Mouse (Mus musculus): ENCODE measurements at regions not wholly inside any gene's neighbourhood (a gene's known extent, or its start where the extent isn't known, plus 50 kb on each side); places are given as distances from the start of the nearest gene placed in this dataset.

DNA sequence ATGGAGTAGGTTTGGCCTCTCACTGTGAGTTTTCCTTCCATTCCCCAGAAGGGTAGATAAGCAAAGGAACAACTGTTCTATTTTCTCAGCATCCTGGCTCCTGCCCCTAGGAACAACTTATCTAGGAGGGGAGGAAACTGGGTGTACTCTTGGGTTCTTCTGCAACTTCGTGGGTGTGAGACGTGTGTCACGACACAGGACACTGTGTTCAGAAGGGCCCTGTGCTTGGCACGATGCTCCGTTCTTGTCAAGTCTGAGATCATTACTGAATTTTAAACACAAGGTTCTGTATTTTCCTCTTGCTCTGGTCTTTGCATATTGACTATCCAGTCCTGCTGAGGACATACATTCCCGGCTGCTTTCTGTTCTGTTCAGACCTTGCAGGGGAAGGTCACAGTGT lies 86.8 kb upstream of the Tmpo start:
- ChIA-PET POLR2A (no interaction called here), CTCF (interaction anchor here in 1 of 4 experiments (1.0 kb wide), 1 partner anchor 99 kb away, joined by 3 read pairs; no protein-coding TSS in a partner anchor)

DNA sequence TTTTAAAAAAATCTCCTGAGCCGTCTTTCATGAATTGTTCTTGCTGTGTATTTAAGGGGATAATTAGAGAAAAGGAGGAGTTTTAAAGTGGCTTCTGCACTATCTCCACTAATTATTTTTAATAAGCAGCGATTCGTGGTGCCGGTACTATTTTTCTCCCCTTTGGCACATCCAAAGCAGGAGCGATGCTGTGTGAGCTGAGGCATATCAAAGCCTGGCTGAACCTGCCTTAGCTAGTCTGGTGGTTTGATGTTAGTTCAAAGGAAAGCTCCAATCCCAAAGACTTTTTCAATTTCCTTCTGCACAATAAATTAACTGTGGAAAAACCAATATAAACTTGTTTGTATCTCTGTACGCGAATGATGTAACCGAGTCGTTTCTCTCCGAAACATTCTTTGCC lies 79.3 kb upstream of the Tmpo start:
- ChIA-PET CTCF (no interaction called here), POLR2A (interaction anchor here in 1 of 4 experiments (0.7 kb wide), 1 partner anchor 17 kb away, joined by 5 read pairs; no protein-coding TSS in a partner anchor)

DNA sequence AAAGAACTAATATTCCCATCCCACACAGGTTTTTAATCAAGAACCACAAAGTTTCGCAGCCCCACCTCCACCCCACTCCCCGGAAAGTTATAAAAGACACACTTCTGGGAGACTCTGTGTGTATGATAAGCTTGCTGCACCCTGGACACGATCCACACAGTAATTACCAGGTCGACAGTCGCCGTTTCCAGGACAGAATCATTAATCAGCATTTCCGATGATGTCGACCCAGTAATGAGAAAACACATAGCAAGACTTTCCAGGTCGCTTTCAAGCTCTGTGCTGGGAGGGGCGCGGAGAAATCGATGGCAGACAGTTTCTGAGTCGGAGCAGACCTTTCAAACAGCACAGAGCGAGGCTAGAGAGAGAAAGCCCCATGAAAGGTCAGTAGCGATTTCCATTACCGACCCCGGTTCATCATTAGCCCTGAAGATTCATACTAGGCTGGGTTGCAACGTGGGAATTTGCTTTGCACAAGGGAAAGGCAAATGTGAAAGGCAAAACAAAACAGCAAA lies 68.6 kb upstream of the Tmpo start:
- ChIA-PET POLR2A (no interaction called here), CTCF (no interaction called here)

DNA sequence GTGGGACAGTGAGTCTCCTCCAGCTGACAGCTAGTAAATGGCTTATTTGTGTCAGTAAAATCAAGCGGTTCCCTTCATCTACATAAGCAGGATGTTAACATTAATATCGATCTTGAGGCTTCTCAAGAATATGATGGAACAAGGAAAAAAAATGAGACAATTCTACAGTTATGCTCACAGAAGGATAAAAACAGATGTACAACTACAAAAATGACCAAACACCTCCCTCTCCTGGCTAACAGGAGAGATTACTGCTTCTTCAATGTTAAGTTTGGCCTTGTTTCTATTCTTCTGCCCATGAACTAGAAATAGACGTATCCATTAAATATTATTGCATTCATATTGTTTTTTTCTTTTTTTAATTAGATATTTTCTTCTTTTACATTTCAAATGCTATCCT lies 63.2 kb upstream of the Tmpo start:
- ChIA-PET CTCF (no interaction called here), POLR2A (interaction anchor here in 1 of 4 experiments (0.6 kb wide), 1 partner anchor 16 kb away, joined by 5 read pairs; no protein-coding TSS in a partner anchor)

DNA sequence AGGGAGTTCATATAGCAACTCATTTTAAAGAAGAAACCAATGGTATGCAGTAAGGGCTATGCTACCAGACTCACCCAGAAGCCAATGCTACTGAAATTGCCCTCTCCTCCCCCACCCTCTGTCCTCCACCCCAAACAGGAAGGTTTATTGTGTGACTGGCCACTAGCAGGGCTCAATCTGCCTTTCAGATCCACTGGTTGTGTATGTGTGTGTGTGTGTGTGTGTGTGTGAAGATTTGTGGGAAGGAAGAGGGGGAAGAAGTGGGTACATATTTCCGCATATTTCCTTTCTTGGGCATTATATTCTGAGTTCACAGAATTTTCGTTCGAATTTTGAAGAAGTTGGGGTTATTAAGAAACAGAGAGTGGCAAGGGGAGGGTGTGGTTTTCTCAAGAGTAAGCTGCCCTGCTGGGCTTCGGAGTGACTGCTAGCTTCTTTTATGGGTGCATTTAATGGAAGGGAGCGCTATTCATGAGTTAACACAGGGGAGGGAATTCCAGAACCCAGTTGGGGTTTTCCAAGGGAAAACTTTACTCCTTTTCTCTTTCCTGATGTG lies 61.5 kb upstream of the Tmpo start:
- POLR2A ChIA-PET: interaction anchor here in 2 of 4 experiments (0.6 to 0.9 kb wide), 3 partner anchors 8 to 1451 kb away, joined by 3 to 5 read pairs (median 3); no protein-coding TSS in a partner anchor

DNA sequence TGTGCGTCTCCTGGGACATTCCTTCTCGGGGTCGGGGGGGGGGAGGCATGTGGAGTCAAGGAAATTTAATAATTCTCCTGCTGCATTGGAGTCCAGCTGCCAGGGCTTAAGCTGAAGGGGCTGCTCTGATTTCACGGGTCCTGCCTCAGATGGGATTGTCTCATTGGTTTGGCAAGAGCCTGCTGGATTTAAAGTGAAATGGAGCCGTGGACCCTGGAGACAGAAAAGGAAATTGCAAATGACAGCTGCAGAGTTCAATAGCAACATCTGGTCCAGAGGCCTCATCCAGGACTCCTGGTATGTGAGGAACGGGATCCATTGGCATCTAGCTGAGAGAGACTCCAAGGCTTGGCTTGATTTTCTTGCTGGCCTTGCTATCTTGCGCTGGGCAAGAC lies 60.5 kb upstream of the Tmpo start:
- CTCF ChIA-PET: interaction anchor here in 1 of 4 experiments (0.6 kb wide), 1 partner anchor 39 kb away, joined by 3 read pairs; no protein-coding TSS in a partner anchor
- POLR2A ChIA-PET: interaction anchor here in 1 of 4 experiments (0.6 kb wide), 1 partner anchor 209 kb away, joined by 3 read pairs; no protein-coding TSS in a partner anchor

More for the DNA sequence above, 61.5 kb upstream of the Tmpo start:
- CTCF ChIA-PET: interaction anchor here in 2 of 4 experiments (0.6 to 0.7 kb wide), 4 partner anchors 13 to 210 kb away, joined by 3 to 5 read pairs (median 4); no protein-coding TSS in a partner anchor

DNA sequence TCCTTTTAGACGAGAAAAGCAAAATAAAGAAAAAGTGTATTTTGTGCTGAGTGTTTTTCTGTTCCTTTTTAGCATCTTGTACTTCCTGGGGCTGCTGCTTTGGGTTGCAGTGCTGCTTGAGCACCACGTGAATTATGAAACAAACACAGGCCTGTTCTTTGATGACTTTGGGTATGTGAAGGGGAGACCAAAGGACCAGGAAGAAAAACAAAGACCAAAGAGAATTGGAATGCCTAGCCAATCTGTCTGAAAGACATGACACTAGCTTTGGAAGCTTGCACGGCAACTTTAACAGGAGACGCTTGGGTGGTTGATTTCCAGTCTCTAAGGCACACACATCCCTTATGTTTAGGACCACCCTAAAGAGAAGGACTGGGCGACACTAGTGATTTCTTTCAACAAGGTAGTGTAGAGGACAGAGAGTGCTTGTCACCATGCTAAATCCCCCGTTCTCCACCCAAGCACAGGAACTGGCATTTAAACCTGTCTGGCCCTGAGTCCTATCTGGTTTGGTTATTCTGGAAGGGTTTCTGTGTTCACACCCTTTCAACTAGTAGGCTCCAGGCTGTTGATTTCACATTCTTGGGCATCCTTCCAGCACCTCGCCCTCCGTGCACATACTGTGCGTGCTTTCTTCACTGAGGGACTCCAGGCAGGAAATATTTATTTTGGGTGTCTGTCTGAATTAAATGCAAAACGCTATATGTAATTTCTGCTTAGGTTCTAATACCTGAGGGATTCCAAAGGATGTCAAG lies 59.9 kb upstream of the Tmpo start:
- ChIA-PET CTCF (interaction anchor here in 1 of 4 experiments (0.6 kb wide), 1 partner anchor 39 kb away, joined by 3 read pairs; no protein-coding TSS in a partner anchor), POLR2A (interaction anchor here in 1 of 4 experiments (0.8 kb wide), 1 partner anchor 11 kb away, joined by 3 read pairs; no protein-coding TSS in a partner anchor)

DNA sequence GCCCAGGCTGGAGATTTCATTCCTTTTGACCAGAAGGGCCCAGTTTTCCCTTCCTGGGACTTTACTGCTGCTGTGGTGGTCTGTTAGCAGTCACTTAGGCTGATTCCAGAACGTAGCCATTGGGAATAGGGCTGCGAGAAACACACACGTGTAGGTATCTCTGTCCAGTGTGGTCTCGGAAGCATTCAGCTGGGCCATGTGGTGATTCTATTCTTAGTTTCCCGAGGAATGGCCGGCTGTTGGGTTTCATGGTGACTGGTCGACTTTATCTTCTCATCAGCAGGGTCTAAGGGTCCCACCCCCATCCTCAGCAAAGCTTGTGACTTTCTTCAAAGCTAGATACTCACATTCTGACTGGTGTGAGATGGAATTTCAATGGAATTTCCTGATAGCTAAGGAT lies 59.2 kb upstream of the Tmpo start:
- CTCF ChIA-PET: no interaction called here
- POLR2A ChIA-PET: interaction anchor here in 1 of 4 experiments (0.8 kb wide), 1 partner anchor 11 kb away, joined by 3 read pairs; no protein-coding TSS in a partner anchor

DNA sequence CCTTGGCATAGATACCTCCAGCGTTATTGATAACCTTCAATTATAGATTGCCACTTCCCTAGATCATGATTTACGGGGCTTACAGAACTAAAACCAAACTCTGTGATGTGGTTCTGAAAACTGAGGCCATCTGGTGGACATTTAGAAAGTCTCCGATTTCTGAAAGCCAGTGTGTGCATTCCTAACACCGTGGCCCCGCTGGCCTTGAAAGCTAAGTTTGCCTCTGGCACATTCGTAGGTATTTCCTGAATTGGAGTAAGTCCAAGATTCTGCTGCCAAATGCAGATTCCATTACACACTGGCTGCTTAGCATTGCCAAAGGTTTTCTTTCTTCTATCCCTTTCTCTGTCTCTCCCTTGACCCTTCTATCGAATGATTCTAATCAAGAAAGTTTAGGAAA lies 55.7 kb upstream of the Tmpo start:
- CTCF ChIA-PET: interaction anchor here in 2 of 4 experiments (0.5 to 0.6 kb wide), 2 partner anchors 333 to 1841 kb away, joined by 3 to 7 read pairs; no protein-coding TSS in a partner anchor
- POLR2A ChIA-PET: interaction anchor here in 1 of 4 experiments (0.5 to 1.1 kb wide), 2 partner anchors 12 kb away, joined by 3 read pairs; no protein-coding TSS in a partner anchor

DNA sequence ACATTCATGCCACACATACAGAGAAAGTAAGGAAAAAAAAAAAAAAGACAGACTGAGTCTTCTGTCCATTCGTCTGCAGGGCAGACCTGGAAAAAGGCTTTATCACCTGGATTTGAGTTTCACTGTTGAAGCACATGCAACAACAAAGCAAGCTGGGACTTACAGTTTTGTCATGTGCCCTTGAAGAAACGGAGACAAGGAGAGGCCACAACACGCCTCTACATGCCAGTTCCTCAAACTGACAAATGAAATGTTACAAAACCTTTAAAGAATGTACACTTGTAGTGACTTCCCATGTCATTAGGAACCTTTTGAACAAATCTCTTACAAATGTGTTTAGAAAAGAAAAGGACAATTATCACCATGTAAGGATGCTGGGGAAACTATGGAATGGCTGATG lies 53.6 kb upstream of the Tmpo start:
- CTCF ChIA-PET: interaction anchor here in 1 of 4 experiments (0.7 kb wide), 1 partner anchor 9 kb away, joined by 3 read pairs; no protein-coding TSS in a partner anchor
- POLR2A ChIA-PET: interaction anchor here in 1 of 4 experiments (0.6 to 1.1 kb wide), 2 partner anchors 8 to 232 kb away, joined by 3 to 5 read pairs; no protein-coding TSS in a partner anchor
